Mouse (Mus musculus): ENCODE results near the gene Rtca. TPM values are rescaled to one million over a fixed set of nuclear protein-coding genes. Genes with fewer than 3 reads are reported as not detected.

The Rtca gene
- 46.5 and 47.7 TPM in 2 replicates for polyA plus RNA-seq (2016; fragmentation: Nextera tagmentation; extraction: Ambion mirVana)

DNA sequence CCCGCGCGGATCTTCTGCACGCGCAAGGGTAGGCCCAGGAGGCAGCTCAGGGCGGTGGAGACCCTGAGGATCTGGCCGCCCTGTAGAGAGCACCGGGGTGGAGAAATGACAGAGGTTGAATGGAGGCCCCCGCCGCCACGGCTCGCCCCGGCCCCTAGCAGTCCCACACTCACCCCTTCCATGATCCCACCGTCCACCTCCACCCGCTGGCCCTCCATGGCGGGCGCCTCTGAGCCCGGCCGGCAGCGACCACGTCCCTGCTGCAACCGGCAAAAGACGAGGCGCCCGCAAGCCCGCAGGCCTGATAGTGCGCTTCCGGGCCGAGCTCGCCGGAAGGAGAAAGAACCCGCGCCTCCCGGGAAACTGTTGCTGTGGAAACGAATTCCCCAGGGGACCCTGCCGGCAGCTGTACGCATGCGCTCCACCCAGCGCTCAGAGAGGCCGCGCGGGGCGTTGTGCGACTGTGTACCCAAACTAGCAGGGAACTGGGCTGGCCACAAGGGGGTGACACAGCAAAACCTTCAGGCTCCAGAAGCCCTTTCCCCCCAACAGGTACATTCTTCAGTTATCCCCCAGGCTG, at the start of gene Rtca:
TSS of gene Rtca (minus strand) at position 437 of the 580 bp plus-strand sequence.
- Histone ChIP-seq H3K9ac (peak within 1 kb of the TSS; percentile 95), H3K9me3 (replicated peaks) (no peaks in the 10 kb centered on the region), H3K4me2 (peak within 1 kb of the TSS; percentile 94), H3K4me3 (peak within 1 kb of the TSS; percentile 97), H3K36me3 (peaks cover 36% of the 10 kb centered on the region), H3K27ac (peak within 1 kb of the TSS; percentile 76), H3K27me3 (replicated peaks) (no peaks in the 10 kb centered on the region), H3K4me1 (peaks cover 23% of the 10 kb centered on the region)
- peak; percentile 94 for ATAC-seq
- under 1% methylated on average over 43 of the region's 44 CpGs for WGBS (ENCODE audit: insufficient replicate concordance)

DNA sequence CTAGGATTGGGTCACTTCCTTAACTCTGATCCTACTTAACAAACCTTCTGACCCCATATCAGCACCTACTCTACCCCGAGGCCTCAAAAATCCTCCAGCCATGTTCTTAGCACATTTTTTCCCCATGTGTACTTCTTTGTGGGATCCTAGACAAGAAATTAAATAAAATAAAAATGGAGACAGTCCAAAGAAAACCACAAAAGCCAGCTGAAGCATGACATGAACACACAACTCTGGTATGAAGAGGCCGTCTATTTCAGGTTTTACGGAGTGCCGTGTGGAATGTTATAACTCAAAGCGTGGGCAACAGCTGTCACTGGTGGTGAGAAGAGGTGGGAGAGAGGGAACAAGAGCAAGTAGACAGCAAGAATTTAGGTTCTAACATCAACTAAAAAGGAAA, 43.4 kb upstream of the Rtca start:
- Histone ChIP-seq H3K27ac (no peak overlapping the region), H3K36me3 (peaks cover 16% of the 10 kb centered on the region), H3K27me3 (replicated peaks) (no peaks in the 10 kb centered on the region), H3K9me3 (replicated peaks) (no peaks in the 10 kb centered on the region), H3K4me2 (no peak overlapping the region), H3K9ac (no peak overlapping the region), H3K4me1 (no peaks in the 10 kb centered on the region), H3K4me3 (no peak overlapping the region)
- no peak for ATAC-seq
- 82% methylated on average over 5 of the region's 5 CpGs for WGBS (ENCODE audit: insufficient replicate concordance)

DNA sequence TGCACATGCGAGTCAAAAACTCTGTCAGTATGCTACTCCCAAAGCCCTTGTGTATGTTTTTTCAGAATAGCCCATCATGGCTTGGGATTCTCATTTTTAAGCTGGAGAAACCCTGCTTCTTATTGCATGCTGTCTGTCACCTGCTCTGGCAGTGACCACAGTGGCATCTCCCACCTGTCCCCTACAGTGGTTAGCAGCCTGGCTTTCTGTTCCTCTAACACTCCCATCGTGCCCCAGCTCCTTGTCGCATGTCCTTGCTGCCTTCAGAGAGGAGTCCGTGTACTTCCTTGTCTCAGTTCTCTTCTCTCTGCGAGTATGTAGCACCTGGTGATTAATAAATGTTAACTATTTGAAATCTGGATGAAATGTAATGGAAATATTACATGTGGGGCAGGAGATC, 39.4 kb upstream of the Rtca start:
- no peak overlapping the region for H3K4me3 ChIP-seq
- no peaks in the 10 kb centered on the region for H3K9me3 ChIP-seq (replicated peaks)
- H3K9ac ChIP-seq = no peak overlapping the region
- ATAC-seq = no peak
- WGBS (ENCODE audit: insufficient replicate concordance) = 77% methylated on average over 5 of the region's 5 CpGs
- H3K4me1 ChIP-seq = no peaks in the 10 kb centered on the region
- H3K27me3 ChIP-seq (replicated peaks) = no peaks in the 10 kb centered on the region
- no peak overlapping the region for H3K4me2 ChIP-seq
- peaks cover 36% of the 10 kb centered on the region for H3K36me3 ChIP-seq
- H3K27ac ChIP-seq = no peak overlapping the region

DNA sequence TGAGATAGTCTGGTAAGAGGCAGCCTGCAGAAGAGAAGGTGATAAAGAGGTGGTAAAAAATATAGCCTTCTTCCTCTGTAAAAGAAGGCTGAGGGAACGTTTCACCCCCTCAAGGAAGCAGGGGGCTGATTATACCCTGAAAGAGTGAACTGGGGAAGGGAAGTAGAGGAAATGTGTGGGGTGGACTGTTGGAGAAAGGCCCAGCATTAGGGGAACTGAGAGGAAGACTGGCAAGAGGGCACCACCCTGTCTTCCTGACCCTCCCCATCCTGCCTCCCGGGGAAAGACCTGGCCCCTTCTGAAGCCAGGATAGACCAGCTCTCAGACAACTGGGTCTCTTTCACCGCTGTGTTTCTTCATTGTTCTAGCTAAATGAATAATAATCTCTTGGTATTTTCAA, 34.5 kb upstream of the Rtca start:
- 40% methylated on average over 3 of the region's 3 CpGs for WGBS (ENCODE audit: insufficient replicate concordance)
- H3K4me2 ChIP-seq = no peak overlapping the region
- no peak overlapping the region for H3K9ac ChIP-seq
- no peak overlapping the region for H3K4me3 ChIP-seq
- H3K4me1 ChIP-seq = no peaks in the 10 kb centered on the region
- H3K36me3 ChIP-seq = peaks cover 49% of the 10 kb centered on the region
- no peaks in the 10 kb centered on the region for H3K9me3 ChIP-seq (replicated peaks)
- H3K27me3 ChIP-seq (replicated peaks) = no peaks in the 10 kb centered on the region
- H3K27ac ChIP-seq = no peak overlapping the region
- no peak for ATAC-seq

DNA sequence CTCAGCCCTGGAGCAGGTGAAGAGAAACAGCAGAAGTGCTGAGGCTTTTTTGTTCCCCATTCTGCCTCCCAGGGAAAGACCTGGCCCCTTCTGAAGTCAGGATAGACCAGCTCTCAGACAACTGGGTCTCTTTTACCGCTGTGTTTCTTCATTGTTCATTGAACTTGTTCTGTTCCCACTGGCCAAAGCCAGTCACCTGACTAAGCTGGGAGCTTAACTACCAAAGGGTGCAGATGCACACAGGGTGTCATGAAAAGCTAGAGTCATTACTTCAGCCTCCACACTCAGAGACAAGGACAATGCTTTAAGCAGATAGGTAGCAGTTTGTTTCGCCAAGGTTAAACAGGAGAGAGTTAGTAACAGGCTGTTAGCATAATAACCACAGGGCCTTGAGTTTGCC, 34.1 kb upstream of the Rtca start:
- H3K9me3 ChIP-seq (replicated peaks) = no peaks in the 10 kb centered on the region
- H3K4me2 ChIP-seq = no peak overlapping the region
- no peaks in the 10 kb centered on the region for H3K27me3 ChIP-seq (replicated peaks)
- H3K9ac ChIP-seq = no peak overlapping the region
- H3K27ac ChIP-seq = no peak overlapping the region
- WGBS (ENCODE audit: insufficient replicate concordance) = 54% methylated on average over 2 of the region's 2 CpGs
- peaks cover 49% of the 10 kb centered on the region for H3K36me3 ChIP-seq
- H3K4me1 ChIP-seq = no peaks in the 10 kb centered on the region
- no peak for ATAC-seq
- H3K4me3 ChIP-seq = no peak overlapping the region

DNA sequence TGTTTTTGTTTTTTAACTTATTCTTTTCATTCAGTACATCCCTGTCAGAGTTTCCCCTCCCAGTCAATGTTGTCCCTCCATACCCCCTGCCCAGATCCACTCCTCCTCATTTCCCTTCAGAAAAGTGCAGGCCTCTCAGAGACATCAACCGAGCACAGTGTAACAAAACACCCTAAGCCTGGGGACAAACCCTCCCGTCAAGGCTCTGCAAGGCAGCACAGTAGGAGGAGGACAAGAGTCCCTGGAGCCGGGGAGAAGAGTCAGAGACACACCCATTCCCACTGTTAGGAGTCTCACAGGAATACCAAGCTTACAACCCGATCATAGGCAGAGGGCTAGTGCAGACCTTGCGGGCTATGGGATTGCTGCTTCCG, 29.2 kb upstream of the Rtca start:
- H3K9me3 ChIP-seq (replicated peaks) = no peaks in the 10 kb centered on the region
- peaks cover 6% of the 10 kb centered on the region; the same call in 1 of the 2 replicates for H3K4me1 ChIP-seq
- H3K4me2 ChIP-seq = no peak overlapping the region
- H3K27me3 ChIP-seq (replicated peaks) = no peaks in the 10 kb centered on the region
- no peak overlapping the region for H3K27ac ChIP-seq
- WGBS (ENCODE audit: insufficient replicate concordance) = 71% methylated on average over 6 of the region's 6 CpGs
- ATAC-seq = peak; percentile 26; the same call in 1 of the 2 replicates
- no peak overlapping the region for H3K4me3 ChIP-seq
- H3K9ac ChIP-seq = no peak overlapping the region
- H3K36me3 ChIP-seq = peaks cover 58% of the 10 kb centered on the region

DNA sequence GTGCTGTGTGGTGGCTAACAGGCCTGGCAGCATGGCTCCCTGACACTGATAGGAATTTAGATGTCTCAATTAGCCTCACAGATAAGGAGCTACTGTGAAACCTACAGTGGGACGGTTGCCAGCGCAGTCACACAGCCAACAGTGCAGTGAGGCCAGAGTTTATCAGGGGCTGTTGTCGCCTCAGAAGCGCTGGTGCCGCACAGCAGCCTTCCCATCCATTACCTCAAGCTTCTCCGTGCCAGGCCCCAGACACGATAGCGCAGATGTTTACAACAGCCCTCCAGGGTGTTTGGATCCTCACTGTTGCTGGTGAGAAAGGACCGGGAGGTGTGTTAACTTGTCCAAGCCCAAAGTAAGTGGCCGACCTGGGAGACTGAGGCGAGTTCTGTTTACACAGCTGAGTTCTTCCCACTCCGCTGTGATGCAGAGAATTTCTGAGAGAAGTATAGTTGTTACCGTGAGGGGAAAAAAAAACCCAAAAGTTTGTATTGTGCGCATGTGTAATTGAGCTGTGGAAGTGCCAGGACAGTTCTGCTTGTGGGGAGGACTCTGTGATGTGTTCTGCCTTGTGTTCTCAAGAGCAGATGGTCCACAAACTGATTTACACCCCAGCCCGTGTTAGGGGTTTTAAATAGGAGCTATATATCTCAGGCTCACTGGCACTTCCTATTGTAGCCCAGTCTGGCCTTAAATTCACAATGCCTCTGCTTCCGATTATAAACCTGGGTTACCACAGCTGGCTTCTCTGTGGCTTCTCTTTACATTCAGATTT, 28.6 kb upstream of the Rtca start:
- Histone ChIP-seq H3K4me3 (no peak overlapping the region), H3K9me3 (replicated peaks) (no peaks in the 10 kb centered on the region), H3K4me2 (no peak overlapping the region), H3K27ac (no peak overlapping the region), H3K9ac (no peak overlapping the region), H3K4me1 (peaks cover 6% of the 10 kb centered on the region; the same call in 1 of the 2 replicates), H3K36me3 (peaks cover 58% of the 10 kb centered on the region), H3K27me3 (replicated peaks) (no peaks in the 10 kb centered on the region)
- peak; percentile 57; the same call in 1 of the 2 replicates for ATAC-seq
- WGBS (ENCODE audit: insufficient replicate concordance) = 64% methylated on average over 16 of the region's 16 CpGs

DNA sequence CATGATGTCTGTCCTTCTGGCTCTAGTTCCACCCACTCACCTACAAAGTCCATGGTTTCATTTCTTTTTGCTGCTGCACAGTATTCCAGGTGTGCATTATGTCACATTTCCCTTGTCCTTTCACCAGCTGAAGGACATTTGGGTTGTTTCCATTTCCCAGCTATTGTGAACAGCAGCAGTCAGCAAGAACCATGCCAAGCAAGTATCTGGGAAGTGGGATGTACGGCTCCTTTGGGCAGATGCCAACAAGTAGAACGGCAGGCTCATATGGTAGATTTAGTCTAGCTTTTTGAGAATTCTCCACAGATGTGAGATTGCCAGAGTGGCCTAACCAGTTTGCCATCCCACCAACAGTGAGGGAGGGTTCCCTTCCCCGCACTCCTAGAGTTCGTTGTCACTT, 22.8 kb upstream of the Rtca start:
- Histone ChIP-seq H3K4me1 (no peaks in the 10 kb centered on the region), H3K4me3 (no peak overlapping the region), H3K27me3 (replicated peaks) (no peaks in the 10 kb centered on the region), H3K27ac (no peak overlapping the region), H3K4me2 (no peak overlapping the region), H3K9ac (no peak overlapping the region), H3K9me3 (replicated peaks) (no peaks in the 10 kb centered on the region), H3K36me3 (peaks cover 28% of the 10 kb centered on the region)
- no peak for ATAC-seq
- 87% methylated on average over 4 of the region's 4 CpGs for whole genome bisulfite sequencing (ENCODE audit: insufficient replicate concordance)

DNA sequence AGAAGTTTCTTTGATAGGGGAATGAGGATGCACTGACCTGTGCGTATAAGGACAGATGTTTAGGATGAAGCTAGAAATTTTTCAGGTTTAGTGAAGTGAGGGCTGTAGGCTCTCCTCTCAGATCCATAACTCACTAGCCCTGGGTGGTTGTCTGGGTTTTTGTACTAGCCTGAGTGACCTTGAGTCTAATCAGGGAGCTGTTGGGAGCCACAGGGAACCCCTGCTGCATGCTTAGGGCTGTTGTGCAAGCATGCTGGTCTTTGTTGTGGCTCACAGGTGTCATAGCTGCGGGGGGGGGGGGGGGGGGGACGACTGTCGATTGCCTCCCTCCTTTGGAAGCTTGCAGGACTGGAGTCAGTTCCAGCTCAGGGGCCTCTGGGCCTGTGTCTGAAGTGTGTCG, 21.7 kb upstream of the Rtca start:
- Histone ChIP-seq H3K4me1 (no peaks in the 10 kb centered on the region), H3K9me3 (replicated peaks) (no peaks in the 10 kb centered on the region), H3K4me2 (no peak overlapping the region), H3K36me3 (peaks cover 21% of the 10 kb centered on the region), H3K4me3 (no peak overlapping the region), H3K9ac (no peak overlapping the region), H3K27ac (no peak overlapping the region), H3K27me3 (replicated peaks) (no peaks in the 10 kb centered on the region)
- ATAC-seq = no peak
- 70% methylated on average over 5 of the region's 5 CpGs for WGBS (ENCODE audit: insufficient replicate concordance)

DNA sequence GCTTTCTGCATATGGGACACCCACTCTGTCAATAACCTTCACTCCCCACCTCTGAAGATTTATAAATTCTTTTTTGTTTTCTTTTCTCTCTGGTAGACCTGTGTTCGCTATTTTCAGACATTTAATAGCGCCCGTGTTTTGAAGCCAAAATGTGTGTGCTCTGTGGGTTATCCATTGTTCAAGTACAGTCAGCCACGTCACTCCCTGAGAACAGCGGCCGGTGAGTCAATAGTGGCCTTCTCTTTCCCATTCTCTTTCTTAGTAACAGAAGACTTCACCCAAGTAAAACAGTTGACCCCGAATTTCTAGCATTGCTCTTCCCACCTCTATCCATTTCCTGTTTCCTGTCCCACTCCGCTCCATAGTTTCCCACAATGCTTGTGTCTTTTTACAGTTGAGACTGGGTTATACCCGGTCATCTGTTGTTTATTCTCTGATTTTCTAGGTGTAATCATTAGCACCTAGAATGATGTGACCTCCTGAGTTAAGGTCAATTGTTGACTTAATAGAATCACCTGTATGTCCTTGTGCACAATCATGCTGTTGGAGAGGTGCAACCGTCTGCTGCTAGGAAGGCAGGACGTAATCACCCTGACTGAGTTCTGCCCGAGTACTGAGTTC, 12.2 kb upstream of the Rtca start:
- Histone ChIP-seq H3K9me3 (replicated peaks) (no peaks in the 10 kb centered on the region), H3K36me3 (peaks cover 18% of the 10 kb centered on the region; the same call in 1 of the 2 replicates), H3K9ac (no peak overlapping the region), H3K4me3 (no peak overlapping the region), H3K4me2 (no peak overlapping the region), H3K27ac (no peak overlapping the region), H3K4me1 (peaks cover 6% of the 10 kb centered on the region; the same call in 1 of the 2 replicates), H3K27me3 (replicated peaks) (no peaks in the 10 kb centered on the region)
- ATAC-seq = no peak
- 79% methylated on average over 12 of the region's 12 CpGs for WGBS (ENCODE audit: insufficient replicate concordance)

DNA sequence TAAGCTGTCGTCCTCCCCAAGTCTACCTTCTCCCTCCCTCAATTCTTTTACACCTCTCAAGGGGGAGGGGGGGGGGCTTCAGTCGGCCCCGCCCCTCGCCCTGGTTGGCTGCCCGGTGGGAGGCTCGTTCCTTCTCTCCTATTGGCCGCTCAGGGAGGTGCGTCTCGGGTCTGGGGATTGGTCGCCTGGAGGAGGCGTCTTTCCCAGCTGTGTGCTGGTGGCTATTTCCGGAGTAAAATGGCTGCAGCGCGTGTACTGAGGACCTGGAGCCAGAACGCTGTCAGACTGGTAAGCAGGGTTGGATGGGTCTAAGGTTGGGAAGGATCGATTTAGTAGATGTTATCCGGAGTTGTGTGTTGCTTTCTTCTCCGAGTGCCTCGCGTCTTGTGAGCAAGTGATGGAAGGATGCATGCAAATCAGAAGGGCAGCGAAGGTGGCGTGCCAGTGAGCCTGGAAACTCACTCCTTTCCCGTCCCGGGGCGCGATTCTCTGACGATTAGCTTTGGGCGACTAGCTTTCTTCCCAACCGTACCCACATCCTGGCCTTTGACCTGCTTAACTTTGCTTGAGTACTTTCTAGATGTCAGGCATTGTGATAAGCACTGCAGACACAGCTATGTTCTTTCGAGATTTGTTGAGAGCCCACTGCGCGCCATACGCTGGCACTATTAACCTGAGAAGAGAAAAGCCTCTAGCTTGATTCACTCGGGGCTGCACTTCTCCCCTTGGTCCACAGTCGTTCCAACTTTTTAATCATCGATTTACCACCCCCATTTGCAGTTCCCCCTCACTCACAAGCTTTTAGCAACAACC, 5.1 kb upstream of the Rtca start, which contains the start of gene Dbt:
TSS of gene Dbt (plus strand) at position 167 of the 813 bp plus-strand sequence.
- peaks cover 24% of the 10 kb centered on the region for H3K4me1 ChIP-seq
- H3K4me3 ChIP-seq = peak within 1 kb of the TSS; percentile 65
- H3K4me2 ChIP-seq = peak within 1 kb of the TSS; percentile 76
- H3K27me3 ChIP-seq (replicated peaks) = no peaks in the 10 kb centered on the region
- H3K9ac ChIP-seq = peak within 1 kb of the TSS; percentile 67
- WGBS (ENCODE audit: insufficient replicate concordance) = 1% methylated on average over 36 of the region's 36 CpGs
- H3K27ac ChIP-seq = no peak within 1 kb of the TSS
- no peaks in the 10 kb centered on the region for H3K9me3 ChIP-seq (replicated peaks)
- peak; percentile 83 for ATAC-seq
- peaks cover 6% of the 10 kb centered on the region; the same call in 1 of the 2 replicates for H3K36me3 ChIP-seq
